Mouse (Mus musculus): ENCODE measurements around the gene Bmpr2. TPM values are rescaled to one million over a fixed set of nuclear protein-coding genes. Genes with fewer than 3 reads are reported as not detected.

The Bmpr2 gene
- polyA plus RNA-seq, 1 experiment from 2014 or later = 10.1 TPM

DNA sequence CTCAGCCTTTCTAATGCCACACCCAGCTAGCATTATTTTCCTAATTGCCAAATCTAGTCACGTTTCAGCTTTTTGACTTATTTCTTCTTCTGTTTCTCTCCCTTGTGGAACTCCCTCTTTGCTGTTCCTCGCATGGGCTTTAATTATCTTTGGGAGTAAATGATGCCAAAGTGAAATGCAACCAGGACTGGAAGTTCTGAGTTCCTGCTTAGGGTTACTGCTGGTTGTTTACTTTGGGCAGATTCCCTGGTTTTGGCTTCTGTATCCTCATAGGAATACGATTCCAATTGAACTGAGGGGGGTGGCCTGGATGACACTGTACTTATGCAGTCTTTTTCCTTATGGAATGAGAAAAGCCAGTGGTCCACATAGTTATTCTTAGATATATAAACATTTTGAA is 8.7 kb downstream of the Bmpr2 start:
- no peak for ATAC-seq
- Histone ChIP-seq H3K27ac (ENCODE audit: low read depth, low read length) (no peak overlapping the region), H3K4me3 (ENCODE audit: low read length) (no peak overlapping the region), H3K9me3 (ENCODE audit: control insufficient read depth, low read length) (no peaks in the 10 kb centered on the region), H3K4me1 (ENCODE audit: control insufficient read depth, insufficient read depth, low read depth, low read length) (peaks cover 10% of the 10 kb centered on the region), H3K9ac (ENCODE audit: low read depth, low read length) (no peak overlapping the region), H3K4me2 (ENCODE audit: low read length) (no peak overlapping the region), H3K36me3 (ENCODE audit: control insufficient read depth, insufficient read depth, low read length) (no peaks in the 10 kb centered on the region), H3K27me3 (replicated peaks; ENCODE audit: control insufficient read depth, insufficient read depth, low read length) (no peaks in the 10 kb centered on the region)
- 83% methylated on average over 3 of the region's 3 CpGs for WGBS

GRCm38 (mm10) chr1:59781080-59781479 is 17.9 kb downstream of the Bmpr2 start:
- H3K4me2 ChIP-seq (ENCODE audit: low read length) = no peak overlapping the region
- no peaks in the 10 kb centered on the region for H3K27me3 ChIP-seq (replicated peaks; ENCODE audit: control insufficient read depth, insufficient read depth, low read length)
- H3K4me1 ChIP-seq (ENCODE audit: control insufficient read depth, insufficient read depth, low read depth, low read length) = no peaks in the 10 kb centered on the region
- no peak overlapping the region for H3K27ac ChIP-seq (ENCODE audit: low read depth, low read length)
- no peaks in the 10 kb centered on the region for H3K36me3 ChIP-seq (ENCODE audit: control insufficient read depth, insufficient read depth, low read length)
- H3K9me3 ChIP-seq (ENCODE audit: control insufficient read depth, low read length) = no peaks in the 10 kb centered on the region
- 86% methylated on average over 1 of the region's 1 CpGs for WGBS
- ATAC-seq = no peak
- H3K9ac ChIP-seq (ENCODE audit: low read depth, low read length) = no peak overlapping the region
- no peak overlapping the region for H3K4me3 ChIP-seq (ENCODE audit: low read length)

- H3K4me2 ChIP-seq (ENCODE audit: low read length) = peak overlapping the region; percentile 31; the same call in 1 of the 2 replicates
- H3K4me3 ChIP-seq (ENCODE audit: low read length) = no peak overlapping the region
- H3K4me1 ChIP-seq (ENCODE audit: control insufficient read depth, insufficient read depth, low read depth, low read length) = no peaks in the 10 kb centered on the region; the same call in none of the 2 replicates
- no peaks in the 10 kb centered on the region for H3K27me3 ChIP-seq (replicated peaks; ENCODE audit: control insufficient read depth, insufficient read depth, low read length)
- H3K27ac ChIP-seq (ENCODE audit: low read depth, low read length) = peak overlapping the region; percentile 61
- WGBS = 17% methylated on average over 6 of the region's 6 CpGs
- no peak overlapping the region for H3K9ac ChIP-seq (ENCODE audit: low read depth, low read length)
- no peaks in the 10 kb centered on the region for H3K36me3 ChIP-seq (ENCODE audit: control insufficient read depth, insufficient read depth, low read length)
- ATAC-seq = peak; percentile 77
- H3K9me3 ChIP-seq (ENCODE audit: control insufficient read depth, low read length) = no peaks in the 10 kb centered on the region
Observed at GRCm38 (mm10) chr1:59788975-59789374, 25.8 kb downstream of the Bmpr2 start.

DNA sequence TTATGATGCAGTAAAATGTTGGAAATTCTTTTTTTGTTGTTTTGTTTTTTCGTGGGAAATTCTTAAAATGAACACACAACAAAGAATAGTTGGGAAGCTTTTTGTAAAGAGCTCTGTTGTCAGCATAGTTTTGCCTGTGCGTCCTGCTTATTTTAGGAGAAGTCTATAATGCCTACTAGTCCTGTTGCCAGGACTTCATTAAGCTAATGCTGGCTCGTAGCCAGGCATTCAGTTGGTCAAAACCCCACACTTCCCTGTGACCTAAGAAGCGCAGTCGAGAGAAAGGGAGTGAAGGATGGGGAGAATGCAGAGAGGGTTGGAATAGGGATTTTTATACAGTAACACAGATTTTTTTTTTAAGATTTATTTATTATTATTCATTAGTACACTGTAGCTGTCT is 26.5 kb downstream of the Bmpr2 start:
- Histone ChIP-seq H3K9me3 (ENCODE audit: control insufficient read depth, low read length) (no peaks in the 10 kb centered on the region), H3K27me3 (replicated peaks; ENCODE audit: control insufficient read depth, insufficient read depth, low read length) (no peaks in the 10 kb centered on the region), H3K27ac (ENCODE audit: low read depth, low read length) (no peak overlapping the region), H3K4me3 (ENCODE audit: low read length) (no peak overlapping the region), H3K9ac (ENCODE audit: low read depth, low read length) (no peak overlapping the region), H3K4me2 (ENCODE audit: low read length) (no peak overlapping the region), H3K36me3 (ENCODE audit: control insufficient read depth, insufficient read depth, low read length) (no peaks in the 10 kb centered on the region), H3K4me1 (ENCODE audit: control insufficient read depth, insufficient read depth, low read depth, low read length) (no peaks in the 10 kb centered on the region; the same call in none of the 2 replicates)
- peak; percentile 44; the same call in 1 of the 2 replicates for ATAC-seq
- 49% methylated on average over 5 of the region's 5 CpGs for WGBS

GRCm38 (mm10) chr1:59795336-59795735 is 32.1 kb downstream of the Bmpr2 start:
- no peaks in the 10 kb centered on the region; the same call in 1 of the 2 replicates for H3K4me1 ChIP-seq (ENCODE audit: control insufficient read depth, insufficient read depth, low read depth, low read length)
- H3K9ac ChIP-seq (ENCODE audit: low read depth, low read length) = no peak overlapping the region
- ATAC-seq = no peak
- no peak overlapping the region for H3K27ac ChIP-seq (ENCODE audit: low read depth, low read length)
- no peaks in the 10 kb centered on the region for H3K27me3 ChIP-seq (replicated peaks; ENCODE audit: control insufficient read depth, insufficient read depth, low read length)
- no peaks in the 10 kb centered on the region for H3K9me3 ChIP-seq (ENCODE audit: control insufficient read depth, low read length)
- H3K36me3 ChIP-seq (ENCODE audit: control insufficient read depth, insufficient read depth, low read length) = no peaks in the 10 kb centered on the region
- no peak overlapping the region for H3K4me2 ChIP-seq (ENCODE audit: low read length)
- no peak overlapping the region for H3K4me3 ChIP-seq (ENCODE audit: low read length)
- 18% methylated on average over 1 of the region's 1 CpGs for WGBS

DNA sequence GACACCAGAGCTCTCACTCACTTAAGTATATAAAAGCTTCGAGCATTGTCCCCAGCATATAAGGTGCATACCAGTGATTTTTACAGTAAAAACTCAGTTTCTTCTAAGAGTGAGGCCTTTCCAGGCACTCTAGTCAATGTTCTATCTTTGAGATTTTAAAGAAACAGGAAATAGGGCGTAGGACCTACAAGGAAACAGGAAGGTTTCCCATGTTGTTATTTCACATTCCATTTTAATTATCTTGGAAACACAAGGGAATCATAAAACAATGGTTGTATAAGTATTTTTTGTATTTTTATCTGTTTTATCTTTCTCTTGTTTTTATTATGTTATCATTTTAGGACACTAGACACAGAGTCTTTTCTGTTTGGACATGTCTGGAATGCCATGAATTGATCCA is 34.7 kb downstream of the Bmpr2 start:
- Histone ChIP-seq H3K4me2 (ENCODE audit: low read length) (no peak overlapping the region), H3K9ac (ENCODE audit: low read depth, low read length) (no peak overlapping the region), H3K36me3 (ENCODE audit: control insufficient read depth, insufficient read depth, low read length) (no peaks in the 10 kb centered on the region), H3K27me3 (replicated peaks; ENCODE audit: control insufficient read depth, insufficient read depth, low read length) (no peaks in the 10 kb centered on the region), H3K9me3 (ENCODE audit: control insufficient read depth, low read length) (no peaks in the 10 kb centered on the region), H3K4me3 (ENCODE audit: low read length) (no peak overlapping the region), H3K27ac (ENCODE audit: low read depth, low read length) (0 out of 2 replicates have a peak overlapping the region, but pooled peaks have one; percentile 17), H3K4me1 (ENCODE audit: control insufficient read depth, insufficient read depth, low read depth, low read length) (no peaks in the 10 kb centered on the region)
- no peak for ATAC-seq
- WGBS = 92% methylated on average over 2 of the region's 2 CpGs

GRCm38 (mm10) chr1:59804363-59804762 is 41.2 kb downstream of the Bmpr2 start:
- no peaks in the 10 kb centered on the region for H3K36me3 ChIP-seq (ENCODE audit: control insufficient read depth, insufficient read depth, low read length)
- H3K4me3 ChIP-seq (ENCODE audit: low read length) = no peak overlapping the region
- H3K9me3 ChIP-seq (ENCODE audit: control insufficient read depth, low read length) = no peaks in the 10 kb centered on the region
- 67% methylated on average over 2 of the region's 2 CpGs for WGBS
- no peaks in the 10 kb centered on the region for H3K27me3 ChIP-seq (replicated peaks; ENCODE audit: control insufficient read depth, insufficient read depth, low read length)
- ATAC-seq = no peak
- H3K4me1 ChIP-seq (ENCODE audit: control insufficient read depth, insufficient read depth, low read depth, low read length) = no peaks in the 10 kb centered on the region; the same call in 1 of the 2 replicates
- no peak overlapping the region for H3K4me2 ChIP-seq (ENCODE audit: low read length)
- H3K27ac ChIP-seq (ENCODE audit: low read depth, low read length) = no peak overlapping the region
- no peak overlapping the region for H3K9ac ChIP-seq (ENCODE audit: low read depth, low read length)

DNA sequence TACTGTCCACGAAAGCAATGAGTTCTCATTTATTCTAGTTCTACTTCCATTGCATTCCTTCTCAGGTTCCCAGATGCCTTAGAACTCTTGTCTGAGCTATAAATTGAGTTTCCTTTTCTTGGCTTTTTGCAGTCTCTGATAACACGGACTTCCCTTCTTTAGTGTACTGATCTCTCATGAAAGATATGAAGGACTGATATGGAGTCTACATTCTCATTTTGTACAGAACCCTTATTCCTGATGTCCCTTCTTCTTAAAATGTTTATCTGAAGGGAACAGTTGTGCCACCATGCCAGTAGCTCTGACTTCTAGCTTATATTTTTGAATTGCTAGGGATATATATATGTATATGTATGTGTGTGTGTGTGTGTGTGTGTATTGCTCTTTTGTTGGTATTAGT is 46.7 kb downstream of the Bmpr2 start:
- no peaks in the 10 kb centered on the region for H3K27me3 ChIP-seq (replicated peaks; ENCODE audit: control insufficient read depth, insufficient read depth, low read length)
- H3K4me3 ChIP-seq (ENCODE audit: low read length) = no peak overlapping the region
- ATAC-seq = no peak
- H3K4me1 ChIP-seq (ENCODE audit: control insufficient read depth, insufficient read depth, low read depth, low read length) = no peaks in the 10 kb centered on the region
- no peaks in the 10 kb centered on the region for H3K36me3 ChIP-seq (ENCODE audit: control insufficient read depth, insufficient read depth, low read length)
- H3K4me2 ChIP-seq (ENCODE audit: low read length) = no peak overlapping the region
- H3K9ac ChIP-seq (ENCODE audit: low read depth, low read length) = no peak overlapping the region
- 78% methylated on average over 2 of the region's 2 CpGs for WGBS
- H3K9me3 ChIP-seq (ENCODE audit: control insufficient read depth, low read length) = no peaks in the 10 kb centered on the region
- no peak overlapping the region for H3K27ac ChIP-seq (ENCODE audit: low read depth, low read length)

- Histone ChIP-seq H3K4me1 (ENCODE audit: control insufficient read depth, insufficient read depth, low read depth, low read length) (no peaks in the 10 kb centered on the region), H3K9ac (ENCODE audit: low read depth, low read length) (no peak overlapping the region), H3K4me3 (ENCODE audit: low read length) (no peak overlapping the region), H3K4me2 (ENCODE audit: low read length) (no peak overlapping the region), H3K27ac (ENCODE audit: low read depth, low read length) (no peak overlapping the region), H3K27me3 (replicated peaks; ENCODE audit: control insufficient read depth, insufficient read depth, low read length) (no peaks in the 10 kb centered on the region), H3K36me3 (ENCODE audit: control insufficient read depth, insufficient read depth, low read length) (peaks cover 13% of the 10 kb centered on the region), H3K9me3 (ENCODE audit: control insufficient read depth, low read length) (no peaks in the 10 kb centered on the region)
- WGBS = 75% methylated on average over 4 of the region's 4 CpGs
- no peak for ATAC-seq
Observed at GRCm38 (mm10) chr1:59812782-59813181, 49.6 kb downstream of the Bmpr2 start.

- no peaks in the 10 kb centered on the region for H3K27me3 ChIP-seq (replicated peaks; ENCODE audit: control insufficient read depth, insufficient read depth, low read length)
- no peak for ATAC-seq
- H3K9ac ChIP-seq (ENCODE audit: low read depth, low read length) = no peak overlapping the region
- H3K4me1 ChIP-seq (ENCODE audit: control insufficient read depth, insufficient read depth, low read depth, low read length) = no peaks in the 10 kb centered on the region
- no peak overlapping the region for H3K4me2 ChIP-seq (ENCODE audit: low read length)
- H3K27ac ChIP-seq (ENCODE audit: low read depth, low read length) = no peak overlapping the region
- H3K9me3 ChIP-seq (ENCODE audit: control insufficient read depth, low read length) = no peaks in the 10 kb centered on the region
- no peak overlapping the region for H3K4me3 ChIP-seq (ENCODE audit: low read length)
- H3K36me3 ChIP-seq (ENCODE audit: control insufficient read depth, insufficient read depth, low read length) = no peaks in the 10 kb centered on the region
Observed at GRCm38 (mm10) chr1:59825421-59825820, 62.2 kb downstream of the Bmpr2 start.

All from hindbrain, embryonic 16.5 days (tissue).